Mouse (Mus musculus) ovary, adult 18-20 months (tissue): ENCODE measurements around the gene Ttc7.
"Not testable (repeated sequence)": the region's sequence is repeated elsewhere in the genome, so short reads cannot be mapped to it uniquely, and the experiment has no call there.

Experiments
- DNase-seq: peaks from one replicate; pipeline ENCODE4 v3.0.0; 2022; ENCODE audit warnings: low spot score, mixed read lengths

The Ttc7 gene

DNA sequence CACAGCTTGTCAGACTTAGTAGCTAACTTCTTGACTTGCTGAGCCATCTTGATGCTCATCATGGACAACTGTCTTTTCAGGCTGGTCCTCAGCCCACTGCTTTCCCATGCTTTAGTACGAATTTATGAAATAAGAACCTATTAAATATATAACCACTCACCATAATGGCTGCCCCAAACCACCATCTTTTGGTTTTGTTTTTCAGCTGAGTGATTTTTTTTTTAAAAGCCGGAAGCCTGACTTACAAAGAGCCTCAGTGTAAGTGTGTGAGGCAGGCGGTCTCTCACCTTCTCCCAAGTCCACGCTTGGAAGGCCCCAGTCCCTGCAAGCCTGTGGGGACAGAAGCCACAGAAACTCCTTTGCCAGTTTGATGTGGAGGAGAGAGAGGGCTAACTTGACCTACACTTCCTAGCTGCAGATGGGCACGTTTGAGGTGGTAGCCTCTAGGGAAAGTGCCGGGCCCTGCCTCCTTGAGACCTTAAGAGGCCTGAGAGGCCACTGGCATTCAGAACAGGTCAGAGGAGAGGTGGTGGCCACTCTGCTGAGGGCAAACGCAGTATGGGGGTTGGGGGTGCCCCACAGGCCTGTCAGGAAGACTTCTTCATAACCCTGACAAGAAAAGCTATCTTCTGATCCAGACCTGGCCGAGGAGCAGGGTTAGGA lies 3.9 kb downstream of the Ttc7 start:
- no peak for DNase-seq

DNA sequence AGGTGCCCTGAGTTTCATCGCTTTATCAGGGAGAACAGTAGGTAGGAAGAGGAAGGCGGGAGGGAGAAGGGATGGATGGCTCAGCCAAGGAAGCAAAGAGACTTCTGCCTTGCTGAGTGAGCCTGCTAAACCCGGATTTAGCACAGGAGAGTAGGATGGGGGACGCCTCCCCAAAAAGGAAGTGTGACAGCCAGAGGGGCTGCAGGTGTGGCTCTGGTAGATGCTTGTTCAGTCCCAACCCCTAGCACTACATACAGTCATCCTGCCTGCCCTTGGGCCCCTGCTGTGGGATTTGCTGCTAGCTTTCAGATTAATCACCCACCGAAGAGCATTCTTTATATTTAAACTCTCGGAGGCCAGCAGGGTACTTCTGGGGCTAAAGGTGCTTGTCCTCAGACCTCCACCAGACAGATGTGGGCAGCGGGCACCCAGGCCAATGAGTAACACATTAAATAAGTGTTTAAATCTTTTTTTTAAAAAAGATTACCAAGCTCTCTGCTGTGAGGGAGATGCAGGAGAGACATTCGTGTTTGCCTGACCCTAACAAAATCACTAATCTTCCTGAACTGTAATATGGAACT lies 4.6 kb downstream of the Ttc7 start:
- no peak for DNase-seq

DNA sequence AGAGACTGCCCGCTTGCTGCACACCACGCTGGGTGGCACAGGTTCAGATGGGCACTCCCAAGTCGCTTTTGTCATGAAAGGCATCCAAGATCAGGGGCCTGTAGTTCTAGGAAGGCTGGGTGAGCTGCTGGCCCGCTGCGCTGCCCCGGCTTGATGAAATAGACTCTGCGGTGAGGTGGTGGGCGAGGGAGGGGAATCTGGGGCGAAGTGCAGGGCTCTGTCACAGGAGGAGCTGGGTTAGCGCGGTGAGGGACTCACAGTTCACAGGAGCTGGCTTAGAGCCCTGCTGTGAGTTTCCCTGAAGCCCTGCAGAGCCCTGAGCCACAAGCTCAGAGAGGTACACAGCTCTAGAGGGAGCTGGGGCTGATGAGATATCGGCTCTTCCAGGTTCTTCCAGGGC lies 5.4 kb downstream of the Ttc7 start:
- no peak for DNase-seq

DNA sequence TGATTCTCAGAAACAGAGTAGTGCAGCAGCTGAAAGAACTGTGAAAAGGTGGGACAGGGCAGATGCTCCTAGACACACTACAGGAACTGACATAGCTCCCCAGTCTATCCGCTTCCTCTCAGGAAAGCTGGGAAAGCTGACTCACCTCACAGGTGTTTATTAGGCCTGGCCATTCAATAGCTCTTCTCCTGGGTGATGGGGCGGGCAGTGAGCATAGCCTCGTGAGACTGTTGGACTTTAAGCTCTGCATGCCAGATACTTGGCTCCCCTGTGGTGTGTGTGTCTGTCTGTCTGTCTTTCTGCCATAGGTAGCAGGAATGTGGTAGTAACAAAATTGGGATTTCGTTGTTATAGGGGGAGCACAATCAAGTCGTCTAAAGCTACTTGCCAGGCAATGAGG lies 6.7 kb downstream of the Ttc7 start:
- no peak for DNase-seq

DNA sequence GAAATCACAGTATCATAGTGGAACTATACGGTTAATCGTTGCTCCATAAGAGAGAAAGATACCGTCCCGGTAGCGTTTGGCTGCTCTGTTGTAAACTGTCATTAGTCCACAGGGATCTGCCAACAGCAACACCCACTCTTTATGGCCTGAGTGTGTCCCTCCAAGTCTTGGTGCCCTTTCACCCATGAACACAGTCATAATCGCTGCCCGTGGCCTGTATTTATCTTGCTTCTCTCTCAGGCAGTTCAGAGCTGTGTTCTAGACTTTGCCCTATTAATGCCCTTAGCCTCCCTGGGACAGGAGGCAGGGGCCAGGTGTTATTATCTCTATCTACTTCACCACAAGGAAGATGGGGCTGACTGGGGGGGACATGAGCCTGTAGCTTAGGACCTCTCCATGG lies 8.4 kb downstream of the Ttc7 start:
- no peak for DNase-seq

DNA sequence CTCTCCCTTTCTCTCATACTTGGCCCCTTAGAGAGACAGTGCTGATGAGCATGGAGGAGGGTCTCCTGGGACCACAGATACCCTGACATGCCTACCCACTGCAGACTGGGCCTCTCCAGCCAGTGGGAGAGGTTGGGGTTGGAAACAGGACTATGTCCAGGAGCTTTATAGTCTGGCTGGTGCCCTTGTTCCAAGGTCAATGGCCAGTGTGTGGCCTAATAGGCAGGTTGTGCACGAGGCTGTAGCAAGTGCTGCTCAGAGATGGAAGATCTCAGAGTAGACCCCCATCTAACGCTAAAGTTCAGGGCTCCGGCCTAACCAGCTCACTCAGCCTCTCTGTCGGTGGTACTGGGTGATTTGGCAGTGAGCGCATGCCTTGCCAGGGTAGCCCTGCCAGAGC lies 9.1 kb downstream of the Ttc7 start:
- no peak for DNase-seq

DNA sequence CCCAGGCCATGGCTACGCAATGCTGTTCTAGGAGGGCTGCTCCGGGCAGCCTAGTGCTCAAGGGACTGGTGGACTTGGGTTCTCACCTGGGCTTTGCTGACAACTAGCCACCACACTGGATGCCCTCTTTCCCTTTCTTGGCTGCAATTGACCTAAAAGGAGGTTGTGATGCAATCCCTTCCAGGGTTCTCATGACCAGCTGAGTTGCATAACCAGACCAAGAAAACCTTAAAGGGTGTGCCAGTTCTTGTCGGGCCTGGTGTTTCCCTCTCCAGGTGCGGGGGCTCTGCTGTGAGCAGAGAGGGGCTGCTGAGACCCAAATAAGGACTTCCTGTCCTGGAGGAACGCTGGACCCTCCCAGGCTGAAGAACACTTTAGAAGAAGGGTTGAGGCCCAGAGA lies 10.4 kb downstream of the Ttc7 start:
- no peak for DNase-seq

DNA sequence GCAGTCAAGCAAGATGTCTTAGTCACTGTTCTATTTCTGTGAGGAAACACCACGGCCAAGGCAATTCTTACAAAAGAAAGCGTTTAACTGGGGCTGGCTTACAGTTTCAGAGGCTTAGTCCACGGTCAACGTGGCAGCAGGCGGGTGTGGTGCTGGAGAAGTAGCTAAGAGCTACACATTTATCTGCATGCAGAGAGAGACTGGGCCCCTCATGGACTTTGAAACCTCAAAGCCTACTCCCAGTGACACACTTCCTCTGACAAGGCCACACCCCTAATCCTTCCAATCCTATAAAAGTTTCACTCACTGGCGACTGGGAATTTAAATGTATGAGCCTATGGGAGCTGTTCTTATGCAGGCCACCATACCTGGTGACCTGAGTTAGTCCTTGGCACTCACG lies 13.1 kb downstream of the Ttc7 start:
- DNase-seq: no peak

DNA sequence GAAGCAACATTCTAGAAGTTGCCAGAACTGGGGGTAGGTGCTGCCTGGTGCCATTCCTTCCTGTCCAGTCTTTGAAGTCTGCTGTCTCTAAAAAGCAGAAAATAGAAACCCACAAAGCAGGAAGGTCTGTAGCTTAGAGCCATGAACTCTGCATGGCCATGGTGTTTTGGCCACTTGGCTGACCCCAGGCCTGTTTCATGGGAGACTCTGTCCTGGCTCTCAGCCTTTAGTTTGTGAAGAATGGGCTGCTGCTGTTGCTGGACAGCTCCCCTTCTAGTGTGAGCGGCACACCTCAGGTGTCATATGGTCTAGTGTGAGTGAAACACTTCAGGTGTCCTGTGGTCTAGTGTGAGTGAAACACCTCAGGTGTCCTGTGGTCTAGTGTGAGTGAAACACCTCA lies 14.0 kb downstream of the Ttc7 start:
- DNase-seq: not testable (repeated sequence)

DNA sequence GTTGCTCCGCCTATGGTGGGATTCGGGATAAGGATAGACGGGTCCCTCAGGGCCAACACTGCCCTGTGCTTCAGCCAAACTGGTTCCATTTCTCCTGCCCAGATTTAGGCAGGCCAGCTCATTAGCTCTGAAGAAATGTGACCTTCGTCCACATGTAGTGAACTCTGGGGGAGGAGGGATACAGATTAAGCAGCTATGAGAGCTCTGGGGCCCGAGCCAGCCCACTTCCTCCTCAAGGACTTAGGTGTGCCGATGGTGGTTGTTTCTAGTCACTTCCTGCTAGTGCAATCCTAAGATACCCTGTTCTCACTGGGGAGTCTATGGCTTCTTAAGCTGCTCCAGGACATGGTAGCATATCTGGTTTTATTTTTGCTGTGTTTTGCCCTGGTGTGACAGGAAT lies 16.3 kb downstream of the Ttc7 start:
- DNase-seq: no peak

DNA sequence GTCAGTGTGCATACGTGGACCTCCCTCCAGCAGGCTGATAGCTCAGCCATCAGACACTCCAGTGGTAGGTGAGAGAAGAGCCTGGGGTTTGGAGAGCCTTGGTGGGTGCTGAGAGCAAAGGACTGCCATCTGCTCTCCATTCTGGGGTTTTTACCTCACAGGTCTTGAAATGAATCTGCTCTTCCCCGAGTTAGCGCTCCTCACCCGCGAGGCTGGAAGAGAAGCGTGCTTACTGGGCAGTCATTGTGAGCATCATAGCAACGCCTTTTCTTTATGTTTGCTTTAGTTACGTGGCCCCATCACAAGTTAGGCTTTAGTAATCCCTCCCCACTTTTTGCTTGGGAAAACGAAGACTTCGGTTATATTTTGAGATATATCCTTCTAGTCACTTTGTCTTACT lies 17.7 kb downstream of the Ttc7 start:
- no peak for DNase-seq

DNA sequence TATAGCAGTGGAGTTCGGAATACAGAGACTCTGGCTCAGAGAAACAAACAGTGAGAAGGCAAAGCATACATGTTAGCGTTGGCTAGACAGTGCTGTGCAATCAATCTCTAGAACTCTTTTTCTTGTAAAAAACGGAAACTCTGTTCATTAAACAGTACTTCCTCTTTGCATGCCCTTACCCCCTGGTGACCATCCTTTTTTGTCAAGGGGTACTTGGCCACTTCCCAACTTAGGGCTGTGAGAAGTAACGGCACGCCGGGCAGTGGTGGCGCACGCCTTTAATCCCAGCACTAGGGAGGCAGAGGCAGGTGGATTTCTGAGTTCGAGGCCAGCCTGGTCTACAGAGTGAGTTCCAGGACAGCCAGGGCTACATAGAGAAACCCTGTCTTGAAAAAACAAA lies 18.9 kb downstream of the Ttc7 start:
- DNase-seq: not testable (repeated sequence)

DNA sequence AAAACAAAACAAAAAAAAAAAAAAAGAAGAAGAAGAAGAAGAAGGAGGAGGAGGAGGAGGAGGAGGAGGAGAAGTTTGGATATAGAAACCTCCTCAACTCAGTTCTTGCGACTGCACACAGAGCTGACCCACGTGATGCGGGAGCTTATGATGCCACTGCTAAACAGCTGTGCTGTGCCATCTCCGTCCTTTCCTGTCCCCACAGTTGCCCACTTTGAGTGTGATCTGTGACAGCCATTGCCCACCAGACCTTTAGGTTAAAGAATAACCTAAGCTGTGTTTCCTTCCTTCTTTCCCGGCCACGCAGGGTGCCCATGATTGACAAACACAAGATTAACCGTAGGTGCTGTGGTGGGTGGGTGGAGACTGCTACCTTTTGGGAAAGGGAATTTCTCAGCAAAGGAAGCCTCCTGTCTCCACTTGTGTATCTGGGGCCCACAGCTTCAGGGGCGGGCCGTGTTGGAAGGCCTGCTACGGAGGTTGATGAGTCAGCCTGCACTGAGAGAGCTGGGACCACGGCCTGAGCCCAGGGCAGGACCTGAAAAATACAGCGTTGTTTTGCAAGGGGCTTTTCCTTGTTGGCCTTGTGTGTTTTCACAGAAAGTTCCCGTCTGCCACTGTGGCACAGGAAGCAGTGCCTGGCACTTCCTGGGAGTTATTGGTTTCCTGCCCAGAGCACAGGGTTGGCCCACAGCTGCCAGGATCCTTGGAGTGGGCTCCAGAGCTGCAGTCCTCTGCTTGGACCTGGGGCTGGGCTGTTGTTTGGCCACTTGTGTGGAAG lies 19.5 kb downstream of the Ttc7 start:
- DNase-seq: no peak

DNA sequence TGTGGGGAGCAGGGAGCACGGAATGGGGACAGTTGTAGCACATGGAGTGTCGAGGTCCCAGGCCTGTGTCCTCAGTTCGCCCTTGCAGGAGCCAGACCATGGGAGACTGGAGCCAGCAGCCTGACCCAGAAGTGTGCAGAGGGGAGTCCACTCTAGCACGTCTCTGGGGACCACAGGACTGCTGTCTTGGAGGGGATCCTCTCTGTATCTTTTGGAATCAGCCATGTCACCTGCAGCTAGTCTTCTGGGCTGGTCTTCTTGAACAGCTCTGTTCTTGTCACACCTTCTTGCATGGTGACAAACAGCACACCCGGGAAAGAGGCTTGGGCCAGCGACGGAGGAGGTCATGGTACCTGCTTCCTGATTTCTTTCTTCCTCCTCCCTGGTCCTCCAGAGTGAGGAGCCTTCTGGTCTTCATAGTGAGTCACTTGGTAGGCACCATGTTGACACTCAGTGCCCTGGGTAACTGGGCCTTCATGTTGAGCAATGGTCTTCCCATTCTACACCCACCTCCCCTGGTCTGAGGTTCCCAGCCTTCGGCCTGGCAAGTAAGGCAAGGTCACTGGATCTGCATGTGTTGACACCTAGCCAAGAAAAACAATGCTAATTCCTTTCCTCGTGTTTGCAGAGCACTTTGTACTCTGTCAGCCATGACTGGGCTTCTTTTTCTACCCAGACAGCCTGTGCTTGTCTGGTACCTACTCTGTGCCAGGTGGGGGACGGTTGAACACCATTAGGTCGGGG lies 21.6 kb downstream of the Ttc7 start:
- DNase-seq: no peak

DNA sequence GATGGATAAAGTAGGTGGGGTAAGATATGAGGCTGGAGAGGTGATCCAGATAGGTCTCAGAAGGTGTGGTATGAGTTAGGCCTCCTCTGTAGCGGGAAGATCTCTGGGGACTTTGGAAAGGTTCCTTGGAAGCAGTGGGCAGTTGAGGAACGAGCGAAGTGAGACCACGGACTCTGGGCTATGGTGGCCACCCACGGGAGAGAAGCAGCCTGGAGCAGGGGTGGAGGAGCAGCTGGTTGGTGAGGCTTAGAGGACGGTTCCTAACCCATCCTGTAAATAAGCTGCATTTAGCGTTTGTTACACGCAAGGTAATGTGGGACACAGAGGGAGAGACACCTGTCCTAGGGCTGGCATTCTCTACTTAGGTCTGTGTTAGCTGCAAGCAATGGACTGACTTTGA lies 22.4 kb downstream of the Ttc7 start:
- no peak for DNase-seq

DNA sequence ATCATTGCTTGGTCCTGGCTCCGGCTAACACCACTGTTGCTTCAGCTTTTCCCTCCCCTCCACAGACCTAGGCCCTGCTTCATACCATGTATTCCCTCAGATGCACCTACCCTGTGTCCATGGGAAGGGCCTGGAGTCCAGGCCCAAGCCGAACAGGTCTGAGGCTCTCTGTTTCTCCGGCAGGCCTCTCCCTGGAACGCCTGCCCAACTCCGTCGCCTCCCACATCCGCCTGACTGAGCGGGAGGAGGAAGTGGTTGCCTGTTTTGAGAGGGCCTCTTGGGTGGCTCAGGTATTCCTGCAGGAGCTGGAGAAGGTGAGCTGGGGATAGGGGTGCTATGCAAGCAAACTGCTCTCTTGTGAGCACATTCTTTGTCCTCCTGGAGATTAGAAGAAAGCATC lies 24.1 kb downstream of the Ttc7 start:
- no peak for DNase-seq

DNA sequence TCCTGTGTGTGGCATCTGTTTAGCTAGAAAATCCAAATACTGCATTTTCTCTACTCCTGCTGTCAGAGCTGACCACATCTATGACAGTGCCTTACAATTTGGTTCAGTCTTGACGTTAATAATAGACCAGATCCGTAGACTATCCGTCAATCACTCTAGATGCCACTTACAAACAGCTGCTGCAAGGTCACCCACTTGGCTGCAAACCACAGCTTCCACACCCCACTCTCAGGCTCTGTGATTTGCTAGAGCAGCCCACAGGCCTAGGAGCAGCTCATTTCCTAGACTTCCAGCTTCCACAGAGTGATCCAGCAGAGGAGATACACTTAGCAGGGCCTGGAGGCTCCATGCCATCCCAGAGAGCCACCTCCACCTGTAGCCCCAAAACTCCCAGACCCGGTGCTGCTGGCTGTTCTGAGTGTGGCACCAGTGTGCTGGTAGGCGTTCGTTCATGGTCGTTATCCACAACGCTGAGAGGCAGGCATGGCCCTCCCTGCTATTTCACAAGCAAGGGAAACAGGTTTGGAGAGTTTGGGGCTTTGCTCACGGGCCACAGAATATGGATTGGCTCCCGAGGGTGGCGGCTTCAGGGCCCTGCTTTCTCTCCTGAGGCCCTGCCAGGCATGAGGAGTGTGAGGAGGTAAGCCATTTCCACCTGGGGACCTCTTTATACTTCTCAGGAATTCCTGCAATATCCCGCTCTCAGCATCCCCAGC lies 26.5 kb downstream of the Ttc7 start:
- DNase-seq: no peak

DNA sequence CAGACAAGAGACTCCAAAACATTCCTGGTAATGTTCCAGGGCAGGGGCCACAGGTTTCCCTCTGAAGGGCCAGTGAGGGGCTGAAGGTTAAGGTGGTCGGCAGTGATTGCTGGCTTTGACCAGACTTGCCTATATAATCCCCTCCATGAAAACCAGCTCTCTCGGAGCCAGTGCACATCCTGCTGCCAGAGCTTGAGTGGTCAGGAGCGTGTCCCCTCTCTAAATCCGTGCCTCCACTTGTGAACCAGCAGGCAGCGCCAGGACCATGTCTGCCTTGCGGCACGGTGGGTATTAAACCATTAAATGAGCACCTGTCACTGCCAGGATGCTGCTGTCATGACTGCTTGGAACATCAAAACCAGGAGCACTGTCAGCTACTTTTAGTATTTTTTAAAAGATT lies 27.8 kb downstream of the Ttc7 start:
- DNase-seq: no peak

DNA sequence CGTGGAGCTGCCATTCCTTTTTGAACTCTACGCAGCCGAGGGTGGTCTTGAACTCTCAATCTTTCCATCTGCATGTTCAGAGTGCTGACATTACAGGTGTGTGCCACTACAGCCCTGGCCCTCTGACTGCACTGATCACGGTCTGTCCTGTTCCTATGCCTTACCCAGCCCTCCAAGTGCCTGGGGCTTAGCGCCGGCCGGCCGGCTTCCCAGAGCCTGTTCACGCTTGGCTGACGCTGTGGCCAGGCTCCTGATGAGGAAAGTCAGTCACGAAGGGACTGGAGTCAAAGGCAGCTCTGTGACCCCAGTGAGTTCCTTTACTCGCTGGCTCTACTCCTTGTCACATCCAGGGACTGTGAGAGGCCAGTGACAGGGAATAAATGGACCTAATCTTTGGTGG lies 29.7 kb downstream of the Ttc7 start:
- no peak for DNase-seq

DNA sequence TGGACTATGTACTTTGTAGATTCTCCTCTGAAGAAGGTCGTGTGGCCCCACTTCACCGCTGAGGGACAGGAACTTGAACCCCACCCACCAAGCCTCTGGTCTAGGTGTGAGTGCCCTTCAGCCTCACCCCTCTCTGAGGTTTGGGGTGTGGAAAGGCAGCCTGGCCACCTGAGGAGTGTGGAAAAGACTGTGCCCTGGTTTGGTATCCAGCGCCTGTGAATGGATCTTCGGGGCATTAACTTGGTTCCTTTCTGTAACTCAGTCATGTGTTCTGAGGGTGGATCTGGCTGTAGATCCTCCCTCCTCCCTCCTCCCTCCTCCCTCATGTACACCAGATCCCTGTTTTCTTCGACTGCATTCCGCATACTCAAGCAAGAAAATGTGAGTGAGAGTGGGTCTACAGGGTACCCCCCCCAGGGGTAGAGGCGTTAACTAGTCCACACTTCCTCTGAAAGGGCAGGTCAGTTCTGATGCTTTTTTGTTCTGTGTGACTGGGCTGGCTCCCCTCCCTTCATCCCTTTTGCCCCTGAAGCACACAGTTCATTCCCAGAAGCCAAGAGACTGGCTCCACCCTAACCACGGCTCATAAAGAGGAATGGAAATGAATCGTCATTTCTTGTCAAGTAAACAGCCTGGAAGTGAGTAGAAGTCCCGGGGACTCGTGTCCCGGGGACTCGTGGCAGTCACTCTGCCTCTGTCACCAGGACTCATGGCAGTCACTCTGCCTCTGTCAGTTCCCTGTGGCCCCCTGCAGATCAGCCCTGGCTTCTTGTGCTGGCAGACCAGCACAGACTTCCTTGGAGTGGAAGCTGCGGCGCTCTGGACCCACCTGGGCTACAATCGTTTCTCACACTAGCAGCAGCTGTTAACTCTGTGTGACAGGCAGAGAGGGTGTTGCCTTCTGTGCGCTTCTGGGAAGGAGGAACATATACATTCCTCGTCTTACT lies 30.5 kb downstream of the Ttc7 start:
- no peak for DNase-seq

DNA sequence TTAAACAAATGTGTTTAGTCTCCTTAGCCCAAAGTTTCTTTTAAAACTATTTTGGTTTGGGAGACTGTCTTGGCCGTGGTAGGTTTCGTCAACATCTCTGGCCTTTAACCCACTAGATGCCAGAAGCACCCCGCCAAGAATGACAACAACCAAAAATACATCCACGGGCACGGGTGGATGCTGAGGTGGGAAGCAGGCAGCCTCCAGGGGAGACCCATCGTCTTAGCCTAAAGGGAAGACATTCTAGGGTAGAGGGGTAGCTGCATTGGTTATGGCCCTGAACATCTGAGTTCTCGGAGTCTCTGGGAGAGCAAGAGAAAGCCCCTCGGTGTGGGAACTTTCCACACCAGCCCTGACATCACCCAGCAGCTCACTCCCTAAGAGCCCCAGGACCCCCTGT lies 31.4 kb downstream of the Ttc7 start:
- no peak for DNase-seq
